Mouse (Mus musculus) layer of hippocampus, adult 2 months (tissue): ENCODE results near the gene Kif26b. TPM values are rescaled to one million over a fixed set of nuclear protein-coding genes. Genes with fewer than 3 reads are reported as not detected.

Experiments
- DNase-seq, 2 experiments: peaks; one replicate each; pipeline ENCODE4 v3.0.0; 2022; ENCODE audit warnings: low spot score in 2 of 2
- H3K27ac ChIP-seq: fragments of 200-600 bp; 2 replicates; pipeline ENCODE4 v1.8.1; 2022
- H3K4me3 ChIP-seq: fragments of 200-600 bp; 2 replicates; pipeline ENCODE4 v1.8.1; 2022; ENCODE audit warnings: mild to moderate bottlenecking
- CTCF ChIP-seq: fragments of 200-600 bp; conservative IDR thresholded peaks from 2 replicates; pipeline ENCODE4 v1.8.1; 2022; ENCODE audit warnings: antibody characterized with exemption, mild to moderate bottlenecking, moderate library complexity
- total RNA-seq, 2 experiments: library from RNA; stranded (reverse); gene quantifications; 2 replicates each; pipeline ENCODE4 v1.2.3; 2021

The Kif26b gene
- total RNA-seq, 2 experiments from 2014 or later = 21.3 to 23.8 TPM

- no peak for TF ChIP-seq CTCF
- DNase-seq = no peak
- no peak overlapping the region for H3K27ac ChIP-seq
Observed at GRCm38 (mm10) chr1:178549576-178549975, 20.7 kb downstream of the Kif26b start.

GRCm38 (mm10) chr1:178550477-178551047 is 21.6 kb downstream of the Kif26b start:
- DNase-seq = no peak
- no peak overlapping the region for H3K4me3 ChIP-seq
- no peak overlapping the region for H3K27ac ChIP-seq
- TF ChIP-seq CTCF = no peak

More at GRCm38 (mm10) chr1:178549576-178549975, 20.7 kb downstream of the Kif26b start:
- H3K4me3 ChIP-seq = no peak overlapping the region

- Histone ChIP-seq H3K27ac (no peak overlapping the region), H3K4me3 (no peak overlapping the region)
- no peak for TF ChIP-seq CTCF
- no peak for DNase-seq
Observed at GRCm38 (mm10) chr1:178552278-178552897, 23.5 kb downstream of the Kif26b start.

- H3K27ac ChIP-seq = no peak overlapping the region
- no peak for TF ChIP-seq CTCF
Observed at GRCm38 (mm10) chr1:178552898-178553284, 24.0 kb downstream of the Kif26b start.

GRCm38 (mm10) chr1:178556226-178556625 is 27.3 kb downstream of the Kif26b start:
- no peak for DNase-seq
- H3K27ac ChIP-seq = no peak overlapping the region
- no peak overlapping the region for H3K4me3 ChIP-seq
- TF ChIP-seq CTCF = no peak

More at GRCm38 (mm10) chr1:178552898-178553284, 24.0 kb downstream of the Kif26b start:
- no peak overlapping the region for H3K4me3 ChIP-seq
- no peak for DNase-seq

- no peak overlapping the region for H3K27ac ChIP-seq
- TF ChIP-seq CTCF = peak; percentile 55
- DNase-seq = no peak
- no peak overlapping the region for H3K4me3 ChIP-seq
Observed at GRCm38 (mm10) chr1:178560043-178560442, 31.1 kb downstream of the Kif26b start.

- no peak overlapping the region for H3K4me3 ChIP-seq
- no peak for TF ChIP-seq CTCF
- H3K27ac ChIP-seq = no peak overlapping the region
- no peak for DNase-seq
Observed at GRCm38 (mm10) chr1:178563834-178564233, 34.9 kb downstream of the Kif26b start.

GRCm38 (mm10) chr1:178564800-178565199 is 35.9 kb downstream of the Kif26b start:
- no peak for DNase-seq
- no peak for TF ChIP-seq CTCF
- Histone ChIP-seq H3K4me3 (no peak overlapping the region), H3K27ac (no peak overlapping the region)

GRCm38 (mm10) chr1:178568551-178569545 is 39.9 kb downstream of the Kif26b start:
- no peak for TF ChIP-seq CTCF
- no peak for DNase-seq
- H3K27ac ChIP-seq = no peak overlapping the region
- no peak overlapping the region for H3K4me3 ChIP-seq

- no peak overlapping the region for H3K4me3 ChIP-seq
- no peak for DNase-seq
- TF ChIP-seq CTCF = no peak
- H3K27ac ChIP-seq = no peak overlapping the region
Observed at GRCm38 (mm10) chr1:178571009-178571408, 42.1 kb downstream of the Kif26b start.

GRCm38 (mm10) chr1:178571885-178572444 is 43.0 kb downstream of the Kif26b start:
- DNase-seq = no peak
- Histone ChIP-seq H3K4me3 (no peak overlapping the region), H3K27ac (no peak overlapping the region)
- no peak for TF ChIP-seq CTCF

GRCm38 (mm10) chr1:178573406-178574032 is 44.6 kb downstream of the Kif26b start:
- H3K27ac ChIP-seq = peak overlapping the region; percentile 12; the same call in 1 of the 2 replicates
- no peak for TF ChIP-seq CTCF
- H3K4me3 ChIP-seq = no peak overlapping the region
- DNase-seq = no peak
